Mouse (Mus musculus) brain, adult 2 months (tissue): ENCODE results near the gene Tgfbr2.
A peak's percentile ranks its signal among the peaks of the same experiment; 100 is the strongest.

Experiments
- DNase-seq: peaks from one replicate; pipeline ENCODE4 v3.0.0; 2011; ENCODE audit warnings: low read depth, low spot score

The Tgfbr2 gene

DNA sequence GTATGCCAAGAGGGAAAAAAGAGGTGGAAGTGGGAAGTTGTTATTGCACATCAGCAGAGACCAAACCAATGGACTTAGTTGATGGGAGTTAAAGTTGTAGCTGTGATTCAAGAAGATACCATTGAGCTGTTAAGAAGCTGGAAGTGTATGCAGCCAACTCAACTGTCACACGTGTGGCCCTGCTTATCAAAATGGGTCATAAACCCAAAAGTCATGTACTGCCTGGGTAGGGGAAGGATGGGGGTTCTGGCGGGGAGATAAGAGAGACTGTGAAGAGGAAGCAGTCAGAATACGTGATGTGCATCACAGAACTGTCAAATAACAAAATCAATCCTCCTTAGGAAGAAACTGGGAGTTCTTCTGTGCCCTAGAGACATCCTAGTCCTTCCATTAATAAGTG is 15.1 kb downstream of the Tgfbr2 start:
- no peak for DNase-seq

DNA sequence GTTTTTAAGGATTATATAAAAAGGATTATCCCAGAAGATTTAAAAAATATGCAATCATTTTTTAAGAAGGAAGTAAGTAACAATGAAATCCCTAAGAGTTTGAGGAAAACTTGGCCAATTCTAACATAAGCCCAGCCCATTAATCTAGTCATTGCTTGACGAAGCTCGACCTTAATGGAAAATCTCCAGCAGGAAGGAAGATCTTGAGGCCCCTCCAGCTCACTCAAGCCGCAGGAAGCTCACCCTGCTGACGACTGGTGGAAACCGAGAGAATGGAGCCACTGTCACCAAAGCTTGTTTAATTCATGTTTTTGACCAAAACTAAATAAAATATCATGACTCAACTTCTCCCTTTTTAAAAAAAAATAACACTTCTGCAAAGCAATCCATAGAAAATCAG is 18.7 kb downstream of the Tgfbr2 start:
- DNase-seq = no peak

DNA sequence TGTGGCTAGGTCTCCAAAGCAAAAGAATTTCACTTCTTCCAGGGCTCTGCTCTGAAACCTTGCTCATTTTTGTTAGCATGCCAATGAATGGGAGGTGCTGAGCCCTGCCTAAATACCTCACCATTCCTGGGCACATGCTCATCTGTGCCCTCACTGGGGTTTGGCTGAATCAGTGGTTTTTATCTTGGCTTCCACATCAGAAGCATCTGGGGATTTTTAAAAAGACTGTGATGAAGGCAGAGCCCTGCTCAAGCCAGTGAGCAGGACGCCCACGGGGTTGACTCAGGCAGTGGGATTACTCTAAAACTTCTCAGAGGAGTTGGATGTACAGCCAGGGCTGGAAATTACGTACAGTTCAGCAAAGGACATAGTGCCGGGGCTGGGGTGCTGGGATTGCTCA is 22.3 kb downstream of the Tgfbr2 start:
- DNase-seq = peak; percentile 74

- no peak for DNase-seq
Observed at GRCm38 (mm10) chr9:116150725-116151396, 24.3 kb downstream of the Tgfbr2 start.

- no peak for DNase-seq
Observed at GRCm38 (mm10) chr9:116148809-116149208, 26.4 kb downstream of the Tgfbr2 start.

- no peak for DNase-seq
Observed at GRCm38 (mm10) chr9:116146235-116146634, 28.9 kb downstream of the Tgfbr2 start.

DNA sequence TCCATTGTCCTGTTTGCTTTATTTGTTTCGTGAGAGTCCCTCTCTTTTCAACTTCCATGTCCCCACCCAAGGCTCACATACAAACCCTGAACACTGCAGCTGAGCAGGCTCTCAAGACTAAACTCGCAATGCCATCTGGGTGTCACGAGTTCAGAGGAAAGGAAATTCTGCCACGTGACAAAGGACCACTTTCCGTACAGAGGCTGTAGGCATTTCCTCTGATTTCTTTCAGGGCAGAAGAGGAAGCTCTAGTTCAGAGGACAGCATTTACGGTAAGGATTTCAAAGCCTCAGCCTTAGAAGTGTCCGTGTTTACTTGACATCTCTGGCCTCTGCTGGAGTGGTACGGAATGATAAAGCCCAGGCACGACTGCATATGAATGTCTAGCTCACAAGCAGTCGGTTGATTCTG is 29.9 kb downstream of the Tgfbr2 start:
- DNase-seq = peak; percentile 62

DNA sequence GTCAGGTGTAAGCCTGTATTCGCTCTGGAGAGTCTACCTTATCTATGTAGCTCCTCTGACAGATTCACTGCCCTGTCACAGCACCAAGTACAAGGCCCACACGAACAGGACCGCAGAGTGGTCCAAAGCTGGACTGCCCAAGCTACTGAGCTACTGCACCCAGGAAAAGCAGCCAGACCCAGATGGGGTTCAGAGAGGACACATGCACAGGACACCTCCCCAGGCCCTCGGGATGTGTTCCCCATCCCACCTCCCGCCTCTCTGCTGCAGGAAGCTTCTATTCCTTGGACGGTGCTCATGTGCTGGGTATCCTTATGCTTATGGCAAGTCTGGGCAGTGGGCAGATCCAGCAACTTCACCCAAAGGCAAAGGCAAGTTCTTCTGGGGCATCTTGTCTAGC is 34.7 kb downstream of the Tgfbr2 start:
- no peak for DNase-seq

- DNase-seq = no peak
Observed at GRCm38 (mm10) chr9:116139549-116139948, 35.6 kb downstream of the Tgfbr2 start.

DNA sequence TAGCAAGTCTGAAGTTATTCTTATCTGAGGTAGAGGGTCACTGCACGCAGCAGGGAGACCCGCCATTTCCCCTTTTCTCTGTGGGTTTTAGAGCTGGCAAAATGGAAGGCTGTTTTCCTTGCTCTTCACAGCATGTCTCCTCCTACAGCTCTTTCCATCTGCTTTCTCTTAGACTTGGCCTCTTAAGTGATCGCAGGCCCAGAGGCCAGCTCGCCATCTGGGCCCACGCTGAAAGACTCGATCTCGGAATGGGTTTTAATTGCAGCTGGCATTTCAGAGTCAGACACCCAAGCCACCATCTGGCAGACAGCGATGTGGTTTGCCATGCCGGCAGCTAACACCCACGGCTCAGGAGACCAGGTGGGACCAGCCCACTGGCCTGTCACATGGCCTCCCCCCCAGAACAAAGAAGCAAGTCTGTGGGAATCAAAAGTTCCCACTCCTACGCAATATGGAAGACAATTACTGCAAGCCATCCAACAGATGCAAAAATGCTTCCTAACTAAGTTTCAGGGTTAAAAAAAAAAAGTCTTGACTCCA is 36.5 kb downstream of the Tgfbr2 start:
- peak; percentile 76 for DNase-seq

GRCm38 (mm10) chr9:116137645-116138044 is 37.5 kb downstream of the Tgfbr2 start:
- no peak for DNase-seq

GRCm38 (mm10) chr9:116136811-116137210 is 38.3 kb downstream of the Tgfbr2 start:
- no peak for DNase-seq

GRCm38 (mm10) chr9:116136146-116136545 is 39.0 kb downstream of the Tgfbr2 start:
- no peak for DNase-seq

GRCm38 (mm10) chr9:116134488-116134887 is 40.7 kb downstream of the Tgfbr2 start:
- DNase-seq = peak; percentile 22

DNA sequence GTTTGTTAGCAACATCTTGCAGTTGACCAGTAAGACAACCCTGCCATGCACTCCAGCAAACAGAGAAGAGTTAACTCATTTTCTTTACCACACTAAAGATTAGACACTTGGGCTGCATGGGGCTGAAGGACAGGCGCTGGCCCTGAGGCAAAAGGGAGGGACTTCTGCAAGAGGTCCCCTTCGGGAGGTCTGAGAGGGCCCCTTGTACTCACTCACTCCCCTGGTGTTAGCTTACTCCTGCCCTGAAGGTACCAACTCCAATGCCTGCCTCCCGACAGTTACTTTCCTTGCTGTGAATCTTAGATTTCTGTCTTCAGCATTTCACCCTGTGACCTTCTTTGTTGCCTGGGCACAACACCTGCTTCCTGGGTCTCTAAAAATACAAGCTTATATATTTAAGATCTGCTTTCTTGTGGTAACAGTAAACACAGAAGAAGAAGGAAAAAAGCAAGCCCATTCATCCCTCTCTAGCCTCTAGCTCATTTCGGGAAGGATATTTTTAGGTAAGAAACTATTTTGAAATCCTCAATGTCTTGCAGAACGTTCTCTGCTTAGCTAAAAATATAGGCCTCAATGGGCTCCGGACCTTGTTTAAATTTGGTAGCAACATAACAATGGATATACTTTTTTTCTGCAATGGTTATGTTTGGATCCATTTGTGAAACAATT is 41.7 kb downstream of the Tgfbr2 start:
- DNase-seq = peak; percentile 43

GRCm38 (mm10) chr9:116128886-116129285 is 46.3 kb downstream of the Tgfbr2 start:
- no peak for DNase-seq

- DNase-seq = no peak
Observed at GRCm38 (mm10) chr9:116128311-116128710, 46.8 kb downstream of the Tgfbr2 start.

DNA sequence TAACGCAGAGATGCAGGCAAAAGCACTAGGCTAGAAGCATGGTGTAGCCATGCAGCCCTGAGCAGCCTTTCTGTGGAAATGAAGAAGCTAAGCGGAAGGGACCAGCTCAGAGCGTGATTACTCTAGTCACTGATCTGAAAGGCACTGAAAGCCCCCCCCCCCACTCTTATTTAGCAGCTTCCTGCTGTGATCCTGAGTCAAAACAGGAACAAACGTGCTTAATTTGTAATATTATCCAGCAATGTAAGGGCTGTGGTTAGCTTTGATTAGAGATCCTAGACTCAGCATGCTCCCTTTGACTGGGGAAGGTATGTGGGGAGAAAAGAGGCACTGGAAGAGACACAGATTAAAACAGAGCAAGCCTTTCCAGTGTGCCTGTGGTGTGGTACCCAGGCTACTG is 48.7 kb downstream of the Tgfbr2 start:
- peak; percentile 24 for DNase-seq

- peak; percentile 54 for DNase-seq
Observed at GRCm38 (mm10) chr9:116122969-116123589, 52.1 kb downstream of the Tgfbr2 start.

- DNase-seq = no peak
Observed at GRCm38 (mm10) chr9:116122544-116122943, 52.6 kb downstream of the Tgfbr2 start.

GRCm38 (mm10) chr9:116121472-116121871 is 53.7 kb downstream of the Tgfbr2 start:
- peak; percentile 36 for DNase-seq

DNA sequence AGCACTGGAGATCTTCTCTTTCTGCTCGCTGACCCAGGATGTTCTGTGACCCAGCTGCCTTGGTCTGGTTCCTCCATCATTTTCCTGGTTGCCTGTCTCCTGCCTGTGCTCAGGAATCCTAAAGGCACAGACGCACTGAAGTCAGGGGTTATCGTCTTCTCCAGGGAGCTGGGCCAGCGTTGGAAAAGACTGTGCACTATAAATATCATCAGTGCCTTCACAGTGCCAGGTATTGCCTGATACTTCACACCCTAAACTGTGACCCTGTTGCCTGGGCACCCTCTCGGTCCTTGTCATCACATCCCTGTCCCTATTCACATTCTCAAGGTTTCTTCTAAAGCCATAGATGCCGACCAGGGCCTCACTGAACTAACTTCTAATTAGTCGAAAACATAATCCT is 55.2 kb downstream of the Tgfbr2 start:
- no peak for DNase-seq
